Mouse (Mus musculus) v-Abl transformed pro-B cells (cell line): ENCODE results near the gene Eno4.

Experiments used
- in situ Hi-C, 2 experiments: fragments of 400-800 bp; cut with MboI; formaldehyde crosslinking; loops; one replicate each; pipeline ENCODE4 v1.15.1; 2025; ENCODE audit not compliant: unreplicated experiment in 2 of 2

Gene Eno4

GRCm38 (mm10) chr19:58942841-58943828, at the start of gene Eno4, which contains the start of gene Hspa12a:
TSS of gene Eno4 (plus strand) at chr19:58943425.
TSS of gene Hspa12a (minus strand) at chr19:58943654.
- in situ Hi-C loops = no loop called here

GRCm38 (mm10) chr19:58896216-58896615, 47.0 kb upstream of the Eno4 start:
- in situ Hi-C loops = no loop called here

- in situ Hi-C loops = loop anchor here in 1 of 2 experiments (10.0 kb wide), 1 partner anchor 1246 kb away; no protein-coding TSS in a partner anchor
Observed at GRCm38 (mm10) chr19:58900471-58900870, 42.8 kb upstream of the Eno4 start.

GRCm38 (mm10) chr19:58903079-58903898, 39.9 kb upstream of the Eno4 start:
- in situ Hi-C loops = loop anchor here in 1 of 2 experiments (10.0 kb wide), 1 partner anchor 1248 kb away; no protein-coding TSS in a partner anchor

GRCm38 (mm10) chr19:58903899-58904327, 39.3 kb upstream of the Eno4 start:
- in situ Hi-C loops = loop anchor here in 1 of 2 experiments (10.0 kb wide), 1 partner anchor 1249 kb away; no protein-coding TSS in a partner anchor

- in situ Hi-C loops = loop anchor here in 1 of 2 experiments (10.0 kb wide), 1 partner anchor 1252 kb away; no protein-coding TSS in a partner anchor
Observed at GRCm38 (mm10) chr19:58906685-58907084, 36.5 kb upstream of the Eno4 start.

- in situ Hi-C loops = loop anchor here in 1 of 2 experiments (10.0 kb wide), 1 partner anchor 1253 kb away; no protein-coding TSS in a partner anchor
Observed at GRCm38 (mm10) chr19:58908018-58908417, 35.2 kb upstream of the Eno4 start.

GRCm38 (mm10) chr19:58910941-58911368, 32.3 kb upstream of the Eno4 start:
- in situ Hi-C loops = no loop called here

- in situ Hi-C loops = no loop called here
Observed at GRCm38 (mm10) chr19:58911386-58911785, 31.8 kb upstream of the Eno4 start.

- in situ Hi-C loops = no loop called here
Observed at GRCm38 (mm10) chr19:58913301-58913700, 29.9 kb upstream of the Eno4 start.

- in situ Hi-C loops = no loop called here
Observed at GRCm38 (mm10) chr19:58918597-58918996, 24.6 kb upstream of the Eno4 start.

- in situ Hi-C loops = no loop called here
Observed at GRCm38 (mm10) chr19:58919148-58919547, 24.1 kb upstream of the Eno4 start.

- in situ Hi-C loops = no loop called here
Observed at GRCm38 (mm10) chr19:58931081-58931800, 12.0 kb upstream of the Eno4 start.

- in situ Hi-C loops = no loop called here
Observed at GRCm38 (mm10) chr19:58933062-58933461, 10.2 kb upstream of the Eno4 start.

- in situ Hi-C loops = no loop called here
Observed at GRCm38 (mm10) chr19:58945959-58946358, 2.7 kb downstream of the Eno4 start.

GRCm38 (mm10) chr19:58951521-58951920, 8.3 kb downstream of the Eno4 start:
- in situ Hi-C loops = no loop called here

- in situ Hi-C loops = no loop called here
Observed at GRCm38 (mm10) chr19:58952236-58952635, 9.0 kb downstream of the Eno4 start.

- in situ Hi-C loops = no loop called here
Observed at GRCm38 (mm10) chr19:58954779-58955178, 11.6 kb downstream of the Eno4 start.

GRCm38 (mm10) chr19:58963011-58963410, 19.8 kb downstream of the Eno4 start:
- in situ Hi-C loops = no loop called here
